Mouse (Mus musculus) cerebellum, adult 18-20 months (tissue): ENCODE data around the gene Slc29a1.

ENCODE experiments used
- DNase-seq, 2 experiments: peaks; one replicate each; pipeline ENCODE4 v3.0.0; 2021

Slc29a1 gene

GRCm38 (mm10) chr17:45568990-45569389 is 30.4 kb downstream of the Slc29a1 start:
- DNase-seq, result no peak

GRCm38 (mm10) chr17:45567162-45567601 is 32.2 kb downstream of the Slc29a1 start:
- DNase-seq, result no peak

GRCm38 (mm10) chr17:45566360-45567161 is 32.8 kb downstream of the Slc29a1 start:
- peak; percentile 25 to 41 for DNase-seq

- DNase-seq, result no peak
These were observed 33.4 kb downstream of the Slc29a1 start for GRCm38 (mm10) chr17:45566031-45566359.

- DNase-seq, result no peak
These were observed 34.3 kb downstream of the Slc29a1 start for GRCm38 (mm10) chr17:45565103-45565502.

- DNase-seq, result peak in 1 of 2 experiments; percentile 39
These were observed 34.8 kb downstream of the Slc29a1 start for GRCm38 (mm10) chr17:45564531-45565084.

- peak; percentile 93 to 95 for DNase-seq
These were observed 35.5 kb downstream of the Slc29a1 start, which contains the start of gene Slc35b2 for GRCm38 (mm10) chr17:45563655-45564530. Gene Slc35b2, plus strand, starts transcription at chr17:45563874.

GRCm38 (mm10) chr17:45563216-45563615 is 36.2 kb downstream of the Slc29a1 start:
- DNase-seq, result peak in 1 of 2 experiments; percentile 28

- peak; percentile 54 to 55 for DNase-seq
These were observed 39.5 kb downstream of the Slc29a1 start for GRCm38 (mm10) chr17:45559732-45560525.

- DNase-seq, result peak in 1 of 2 experiments; percentile 45
These were observed 41.2 kb downstream of the Slc29a1 start for GRCm38 (mm10) chr17:45557998-45558862.

GRCm38 (mm10) chr17:45557246-45557824 is 42.1 kb downstream of the Slc29a1 start:
- no peak for DNase-seq

GRCm38 (mm10) chr17:45556514-45557245 is 42.7 kb downstream of the Slc29a1 start:
- DNase-seq, result no peak

- DNase-seq, result peak in 1 of 2 experiments; percentile 43
These were observed 43.3 kb downstream of the Slc29a1 start for GRCm38 (mm10) chr17:45556107-45556489.

GRCm38 (mm10) chr17:45555452-45556106 is 43.8 kb downstream of the Slc29a1 start, which contains the start of gene Nfkbie:
Gene Nfkbie, plus strand, starts transcription at chr17:45555703.
- DNase-seq, result peak; percentile 95

GRCm38 (mm10) chr17:45554420-45554819 is 45.0 kb downstream of the Slc29a1 start:
- DNase-seq, result no peak

GRCm38 (mm10) chr17:45553065-45553464 is 46.3 kb downstream of the Slc29a1 start:
- no peak for DNase-seq

GRCm38 (mm10) chr17:45551816-45552451 is 47.5 kb downstream of the Slc29a1 start:
- peak; percentile 89 to 92 for DNase-seq

- no peak for DNase-seq
These were observed 48.1 kb downstream of the Slc29a1 start for GRCm38 (mm10) chr17:45551249-45551796.

- DNase-seq, result no peak
These were observed 49.2 kb downstream of the Slc29a1 start for GRCm38 (mm10) chr17:45550253-45550652.
